Mouse (Mus musculus): ENCODE measurements around the gene Traf7.

Gene Traf7

DNA sequence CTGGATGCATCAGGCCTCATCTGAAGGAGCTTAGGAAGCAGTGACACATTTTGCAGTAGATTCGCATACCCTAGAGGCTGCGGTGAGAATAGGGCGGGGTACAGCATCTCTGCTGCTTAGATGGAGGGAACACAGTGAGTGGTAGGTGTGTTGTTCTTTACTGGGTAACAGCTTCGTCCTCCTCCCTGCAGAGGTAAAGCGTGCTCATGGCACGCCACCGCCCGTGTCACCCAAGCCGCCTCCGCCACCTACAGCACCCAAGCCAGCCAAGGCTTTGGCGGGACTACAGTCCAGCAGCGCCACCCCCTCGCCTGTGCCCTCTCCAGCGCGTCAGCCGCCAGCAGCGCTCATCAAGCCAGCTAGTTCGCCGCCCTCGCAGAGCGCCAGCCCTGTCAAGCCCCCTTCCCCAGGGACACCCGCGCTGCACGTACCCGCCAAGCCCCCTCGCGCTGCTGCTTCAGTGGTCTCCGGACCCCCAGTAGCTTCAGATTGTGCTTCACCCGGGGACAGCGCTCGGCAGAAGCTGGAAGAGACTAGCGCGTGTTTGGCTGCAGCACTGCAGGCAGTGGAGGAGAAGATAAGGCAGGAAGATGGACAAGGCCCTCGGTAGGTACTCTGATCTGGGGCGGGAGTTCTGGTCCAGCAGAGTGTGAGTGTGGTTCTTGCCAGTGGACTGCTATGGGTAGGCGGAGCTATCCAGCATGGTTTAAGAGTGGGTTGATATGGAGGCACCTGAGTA is 21.2 kb downstream of the Traf7 start:
- peak; percentile 20 for DNase-seq (ENCODE audit: low spot score)

DNA sequence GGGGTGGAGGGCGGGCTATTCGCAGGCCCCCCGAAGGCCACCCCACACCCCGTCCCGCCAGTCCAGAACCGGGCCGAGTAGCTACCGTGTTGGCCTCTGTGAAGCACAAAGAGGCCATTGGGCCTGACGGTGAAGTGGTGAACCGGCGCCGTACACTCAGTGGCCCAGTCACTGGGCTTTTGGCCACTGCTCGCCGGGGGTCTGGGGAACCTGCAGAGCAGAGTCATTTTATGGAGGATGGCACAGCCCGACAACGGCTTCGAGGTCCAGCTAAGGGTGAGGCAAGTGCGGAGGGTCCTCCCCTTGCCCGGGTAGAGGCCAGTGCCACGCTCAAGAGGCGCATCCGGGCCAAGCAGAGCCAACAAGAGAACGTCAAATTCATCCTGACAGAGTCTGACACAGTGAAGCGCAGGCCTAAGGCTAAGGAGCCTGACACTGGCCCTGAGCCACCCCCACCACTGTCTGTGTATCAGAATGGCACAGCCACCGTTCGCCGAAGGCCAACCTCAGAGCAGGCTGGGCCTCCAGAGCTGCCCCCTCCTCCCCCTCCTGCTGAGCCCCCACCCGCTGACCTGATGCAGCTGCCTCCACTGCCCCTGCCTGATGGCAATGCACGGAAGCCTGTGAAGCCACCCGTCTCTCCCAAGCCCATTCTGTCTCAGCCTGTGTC is 22.3 kb downstream of the Traf7 start:
- no peak for DNase-seq (ENCODE audit: low spot score)

DNA sequence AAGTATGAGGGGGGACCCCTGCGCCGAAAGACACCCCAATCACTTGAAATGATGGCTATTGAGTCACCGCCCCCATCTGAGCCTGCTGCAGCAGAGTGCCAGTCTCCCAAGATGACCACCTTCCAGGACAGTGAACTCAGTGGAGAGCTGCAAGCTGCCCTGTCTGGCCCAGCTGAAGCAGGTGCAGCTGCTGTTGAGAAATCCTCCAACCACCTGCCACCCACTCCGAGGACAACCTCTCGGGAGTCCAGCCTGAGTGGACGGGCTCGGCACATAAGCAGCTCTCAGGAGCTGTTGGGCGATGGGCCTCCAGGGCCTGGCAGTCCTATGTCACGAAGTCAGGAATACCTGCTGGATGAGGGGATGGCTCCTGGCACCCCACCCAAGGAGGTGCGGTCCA is 23.7 kb downstream of the Traf7 start:
- no peak for DNase-seq (ENCODE audit: low spot score)

DNA sequence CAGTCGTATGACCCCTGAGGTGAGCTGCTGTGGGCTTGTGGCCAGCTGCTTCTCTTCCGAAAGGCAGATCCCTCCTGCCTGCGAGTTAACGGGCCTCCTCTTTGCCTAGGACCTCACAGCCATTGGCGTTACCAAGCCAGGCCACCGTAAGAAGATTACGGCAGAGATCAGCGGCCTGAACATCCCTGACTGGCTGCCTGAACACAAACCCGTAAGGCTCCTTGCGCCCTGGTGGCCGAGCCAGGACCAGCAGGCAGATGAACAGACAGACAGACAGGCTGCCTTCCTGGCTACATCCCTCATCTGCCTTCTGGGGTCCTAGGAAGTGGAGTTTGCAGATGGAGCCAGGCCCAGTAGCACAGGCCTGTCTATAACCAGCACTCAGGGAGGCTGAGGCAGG is 25.5 kb downstream of the Traf7 start:
- DNase-seq (ENCODE audit: low spot score), result no peak

DNA sequence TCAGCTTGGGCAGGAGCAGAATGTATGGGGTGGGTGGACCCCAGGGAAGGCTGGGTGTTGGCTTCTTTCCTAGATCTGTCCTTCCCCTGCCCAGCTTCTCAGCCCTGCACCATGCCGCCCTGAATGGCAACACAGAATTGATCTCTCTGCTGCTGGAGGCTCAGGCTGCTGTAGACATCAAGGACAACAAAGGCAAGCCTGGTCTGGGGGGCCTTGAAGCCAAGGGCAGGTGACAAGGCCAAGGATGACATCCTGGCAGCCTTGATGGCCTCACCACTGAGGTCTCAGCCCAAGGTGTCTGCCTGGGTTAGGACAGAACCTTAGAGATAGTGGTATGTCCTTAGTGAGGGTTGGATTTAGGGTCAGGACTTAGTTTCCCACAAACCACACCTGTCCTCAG is 31.7 kb downstream of the Traf7 start:
- no peak for DNase-seq (ENCODE audit: low spot score)

DNA sequence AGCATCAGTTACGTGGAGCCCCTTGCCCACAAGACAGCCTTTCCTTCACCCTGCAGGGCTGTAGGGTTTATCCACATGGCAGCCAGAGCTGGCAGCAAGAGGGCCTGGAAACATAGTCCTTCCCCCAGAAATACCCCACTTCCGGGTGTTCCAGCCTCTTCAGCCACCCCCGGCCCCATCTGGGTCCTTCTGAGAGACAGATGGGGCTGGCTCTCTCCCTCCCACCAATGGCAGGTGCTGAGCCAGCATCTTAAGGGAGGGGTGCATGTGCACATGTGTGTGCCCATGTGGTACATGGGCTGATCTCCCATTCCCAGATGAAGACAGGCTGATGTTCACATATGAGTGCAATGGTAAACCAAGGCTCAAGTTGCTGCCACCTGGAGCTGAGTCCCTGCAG is 32.3 kb downstream of the Traf7 start:
- no peak for DNase-seq (ENCODE audit: low spot score)

DNA sequence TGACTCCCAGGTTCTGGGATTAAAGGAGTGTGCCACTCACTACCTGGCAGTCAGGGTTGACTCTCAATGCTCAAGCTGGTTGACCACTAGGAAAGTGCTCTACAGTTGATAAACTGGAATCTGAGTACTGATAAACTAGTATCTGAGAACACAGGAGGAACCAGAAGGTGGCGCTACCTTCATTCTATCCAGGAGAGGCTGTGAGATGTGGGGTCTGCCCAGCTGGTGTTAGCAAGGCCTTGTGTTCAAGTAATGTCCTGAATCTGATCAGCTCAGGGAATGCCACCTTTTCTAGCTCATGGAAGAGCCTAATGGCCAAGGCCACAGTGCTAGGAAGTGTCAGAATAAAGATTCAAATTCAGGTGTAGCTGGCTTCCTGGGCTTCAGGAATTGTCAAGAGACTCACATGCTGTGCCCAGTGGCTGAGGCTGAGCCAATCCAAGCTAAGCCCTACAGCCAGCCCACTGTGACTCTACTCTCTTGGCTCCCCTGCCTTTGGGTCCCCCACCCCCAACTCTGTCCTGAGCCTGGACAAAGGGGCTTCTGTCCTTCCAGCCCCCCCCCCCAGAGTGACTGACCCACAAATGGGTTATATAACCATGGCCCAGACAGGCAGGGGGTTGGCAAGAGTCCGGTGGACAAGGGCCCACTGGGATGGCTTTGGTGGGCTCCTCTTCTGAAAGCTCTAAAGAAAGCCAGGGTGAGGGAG is 33.0 kb downstream of the Traf7 start:
- DNase-seq (ENCODE audit: low spot score), result peak; percentile 81

DNA sequence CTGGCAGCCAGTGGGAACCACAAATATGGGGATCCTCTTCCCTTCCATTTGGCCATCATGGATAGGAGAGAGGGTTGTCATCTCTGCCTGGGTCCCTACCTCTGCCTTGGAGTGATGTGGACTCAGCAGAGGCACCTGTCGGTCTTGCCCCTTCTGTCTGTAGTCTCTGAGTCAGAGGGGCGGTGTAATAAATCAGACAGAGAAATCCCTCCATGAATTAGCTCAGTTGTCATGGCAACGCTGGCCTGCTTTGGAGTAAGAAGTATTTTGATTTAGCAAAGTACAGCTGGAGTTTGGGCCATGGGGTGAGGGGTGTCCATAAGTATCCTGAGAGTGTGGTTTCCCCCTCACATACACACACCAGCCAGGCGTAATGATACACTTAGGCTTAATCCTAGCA is 37.3 kb downstream of the Traf7 start:
- DNase-seq (ENCODE audit: low spot score), result peak; percentile 37

DNA sequence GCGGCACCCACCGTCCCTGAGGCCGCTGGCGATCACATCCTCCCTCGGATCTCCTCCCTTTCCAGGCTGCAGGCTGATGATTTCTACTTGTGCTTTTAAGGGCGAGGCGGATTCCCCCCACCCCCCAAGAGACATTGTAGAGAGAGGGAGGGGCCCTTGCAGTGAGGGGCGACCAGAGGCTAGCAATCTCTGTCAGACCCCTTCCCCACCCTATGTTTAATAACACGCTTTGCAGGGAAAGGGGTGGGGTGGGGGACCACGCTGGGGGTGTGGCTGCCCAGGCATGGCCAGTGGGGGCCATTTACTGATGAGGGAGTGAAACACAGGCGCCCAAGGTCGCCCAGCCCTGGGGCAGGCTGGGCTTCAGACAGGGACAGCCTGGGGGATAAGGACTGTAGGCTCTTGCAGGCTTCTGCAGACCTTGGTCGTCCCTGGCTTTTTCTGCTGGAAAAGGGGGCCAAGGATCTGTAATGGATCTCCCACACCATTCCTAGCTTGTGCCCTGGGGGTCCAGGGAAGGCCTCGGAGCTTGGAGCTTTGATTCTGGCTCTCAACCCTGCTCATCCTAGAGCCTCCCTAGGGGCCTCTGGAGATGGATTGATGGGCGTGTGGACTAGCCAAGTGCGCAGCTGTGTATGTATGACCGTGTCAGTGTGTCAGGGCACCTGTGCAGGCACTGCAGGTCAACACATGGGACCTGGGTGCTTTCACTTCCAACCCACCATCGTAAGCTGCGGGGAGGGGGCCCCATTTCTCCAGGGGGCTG is 38.3 kb downstream of the Traf7 start:
- peak; percentile 38 for DNase-seq (ENCODE audit: low spot score)

DNA sequence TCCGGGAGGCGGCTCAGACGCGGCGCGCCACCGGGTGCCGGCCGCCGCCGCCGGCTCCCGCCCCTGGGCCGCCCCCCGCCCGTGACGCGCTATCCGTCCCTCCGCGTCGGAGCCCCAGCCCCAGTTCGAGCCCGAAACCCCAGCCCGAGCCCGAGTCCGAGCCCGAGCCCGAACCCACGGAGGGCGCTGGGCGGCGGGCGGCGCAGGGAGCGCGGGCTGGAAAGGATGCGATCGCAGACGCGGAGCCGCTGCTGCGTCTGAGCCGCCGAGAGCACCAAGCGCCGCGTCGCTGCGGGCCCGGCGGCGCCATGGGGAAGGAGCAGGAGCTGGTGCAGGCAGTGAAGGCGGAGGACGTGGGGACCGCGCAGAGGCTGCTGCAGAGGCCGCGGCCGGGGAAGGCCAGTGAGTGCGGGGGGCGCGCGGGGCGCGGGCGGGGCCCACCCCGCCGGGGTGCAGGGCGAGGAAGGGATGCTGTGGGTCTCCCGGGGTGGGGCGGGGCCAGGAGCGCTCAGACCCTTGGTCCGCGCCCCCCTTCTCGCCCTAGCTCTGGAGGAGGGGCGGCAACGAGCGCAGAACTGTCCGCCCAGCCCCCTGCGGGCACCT is 39.0 kb downstream of the Traf7 start:
- DNase-seq (ENCODE audit: low spot score), result peak; percentile 58

DNA sequence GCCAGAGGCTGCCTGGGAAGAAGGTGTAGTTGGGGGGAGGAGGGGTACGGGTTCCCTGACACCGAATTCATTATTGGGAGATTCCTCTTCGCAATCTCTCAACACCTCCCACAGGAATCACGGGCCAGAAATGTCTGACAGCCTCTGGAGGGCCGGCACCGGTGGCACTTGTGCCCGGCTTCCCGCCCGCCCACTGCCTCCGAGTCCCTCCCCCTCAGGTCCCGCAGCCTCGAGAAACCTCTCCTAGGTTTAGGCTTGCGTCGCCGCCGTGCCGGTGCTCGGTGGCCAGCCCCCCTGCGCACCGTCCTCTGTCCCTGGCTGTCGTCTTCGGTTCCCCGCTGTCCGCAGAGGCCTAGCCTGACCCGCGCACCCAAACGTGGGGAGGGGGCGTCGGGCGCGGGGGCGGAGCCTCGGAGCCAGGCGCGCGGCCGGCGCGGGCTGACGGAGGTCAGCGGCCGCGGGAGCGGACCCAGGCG is 39.5 kb downstream of the Traf7 start, which contains the start of gene Caskin1:
Gene Caskin1, plus strand, starts transcription at position 416 of the 476 bp plus-strand sequence.
- peak; percentile 57 for DNase-seq (ENCODE audit: low spot score)

DNA sequence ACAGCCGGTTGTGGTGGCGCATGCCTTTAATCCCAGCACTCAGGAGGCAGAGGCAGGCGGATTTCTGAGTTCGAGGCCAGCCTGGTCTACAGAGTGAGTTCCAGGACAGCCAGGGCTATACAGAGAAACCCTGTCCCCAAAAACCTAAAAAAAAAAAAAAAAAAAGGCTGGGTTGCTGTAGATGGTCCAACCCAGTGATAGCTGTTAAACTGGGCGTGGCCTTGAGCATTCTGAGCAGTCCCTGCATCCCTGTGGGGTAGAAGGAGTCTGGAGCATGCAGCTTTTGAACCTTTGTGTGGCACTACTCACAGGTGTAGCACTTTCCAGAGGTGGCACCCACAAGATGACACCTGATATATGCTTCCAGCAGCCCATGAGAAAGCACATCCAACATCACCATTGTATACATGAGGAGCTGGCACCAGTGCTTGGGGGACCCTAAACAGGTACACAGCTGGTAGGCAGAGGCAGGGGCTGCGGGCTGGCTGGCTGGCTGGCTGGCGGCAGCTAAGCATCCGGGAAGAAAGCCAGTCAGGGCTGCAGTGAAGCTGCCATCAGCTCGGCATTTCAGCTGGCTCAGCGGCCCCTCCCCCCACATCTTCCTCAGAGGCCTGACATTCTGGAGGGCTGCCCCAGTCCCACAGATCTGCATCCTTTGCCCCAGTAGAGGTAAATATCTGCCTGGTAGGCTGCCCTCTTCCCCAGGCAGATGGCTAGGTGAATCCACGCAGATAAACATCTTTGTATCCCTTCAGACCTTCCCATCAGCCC is 42.5 kb downstream of the Traf7 start:
- no peak for DNase-seq (ENCODE audit: low spot score)

DNA sequence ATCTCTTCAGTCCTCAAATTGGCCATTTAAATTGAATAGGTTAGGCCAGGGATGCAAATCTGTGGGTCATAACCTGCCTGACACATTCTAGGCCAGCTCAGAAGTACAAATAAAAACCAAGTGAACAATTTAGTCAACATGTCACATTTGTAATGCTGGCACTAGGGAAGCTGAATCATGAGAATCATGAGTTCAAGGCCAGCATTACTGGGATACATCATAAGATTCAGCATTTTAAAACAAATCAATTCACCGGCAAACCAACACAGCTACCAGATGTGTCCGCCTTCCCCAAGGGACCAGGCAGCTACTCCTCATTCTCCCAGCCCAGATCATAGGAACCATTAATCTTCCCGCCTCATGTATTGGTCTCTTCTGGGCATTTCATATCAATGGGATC is 44.2 kb downstream of the Traf7 start:
- no peak for DNase-seq (ENCODE audit: low spot score)

DNA sequence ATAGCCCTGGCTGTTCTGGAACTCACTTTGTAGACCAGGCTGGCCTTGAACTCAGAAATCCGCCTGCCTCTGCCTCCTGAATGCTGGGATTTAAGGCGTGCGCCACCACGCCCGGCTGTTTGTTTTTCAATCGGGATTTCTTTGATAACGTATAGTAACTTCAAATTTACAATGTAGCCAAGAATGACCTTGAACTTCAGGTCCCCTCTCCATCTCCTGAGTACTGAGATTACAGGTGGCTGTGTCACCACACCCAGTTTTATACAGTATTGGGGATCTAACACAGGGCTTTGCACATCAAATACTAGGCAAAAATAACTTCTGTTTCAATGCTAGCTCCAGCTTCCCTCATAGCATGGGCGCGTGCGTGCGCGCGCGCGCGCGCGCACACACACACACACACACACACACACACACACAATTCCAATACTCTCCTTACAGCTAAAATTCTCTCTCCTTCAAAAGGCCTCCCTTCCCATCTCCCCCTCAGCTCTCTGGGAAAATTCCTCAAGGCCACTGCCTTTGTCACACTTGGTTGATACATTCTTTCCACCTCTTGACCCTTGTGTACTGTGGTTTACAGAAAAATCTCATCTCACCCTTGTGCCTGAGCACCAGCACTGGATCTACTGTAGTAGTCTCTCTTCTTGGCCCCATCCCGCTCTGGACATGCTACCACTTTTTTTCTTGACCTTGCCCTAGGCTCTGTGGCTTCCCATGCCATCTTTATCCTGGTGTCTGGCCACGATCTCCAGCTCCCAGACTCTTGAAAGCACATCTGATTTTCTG is 46.5 kb downstream of the Traf7 start:
- DNase-seq (ENCODE audit: low spot score), result no peak

DNA sequence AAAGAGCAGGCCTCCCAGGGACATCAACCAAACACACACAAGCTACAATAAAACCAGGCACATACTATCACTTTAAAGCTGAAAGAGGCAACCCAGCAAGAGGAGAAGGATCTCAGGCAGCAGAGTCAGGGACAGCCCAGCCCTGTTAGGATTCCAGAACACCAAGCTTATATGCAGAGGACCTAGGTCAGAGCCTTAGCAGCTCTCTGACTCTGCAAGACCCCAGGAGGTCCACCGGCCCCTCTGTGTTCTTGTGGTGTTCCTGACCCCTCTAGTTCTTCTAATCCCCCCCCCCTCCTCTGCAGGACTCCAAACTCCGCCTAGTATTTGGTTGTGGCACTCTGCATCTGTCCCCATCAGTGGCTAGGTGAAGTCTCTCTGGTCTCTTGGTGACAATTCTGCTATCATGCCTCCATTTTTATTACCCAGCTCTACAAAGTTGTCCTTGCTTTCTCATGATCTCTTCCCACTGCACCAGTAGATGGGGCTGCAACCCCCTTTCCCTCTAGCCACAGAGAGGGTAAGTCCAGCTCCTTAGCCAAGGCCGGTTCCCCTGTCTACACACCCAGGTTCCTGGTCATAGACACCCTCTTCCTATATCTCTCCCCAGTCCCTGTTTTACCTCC is 47.4 kb downstream of the Traf7 start:
- DNase-seq (ENCODE audit: low spot score), result no peak

DNA sequence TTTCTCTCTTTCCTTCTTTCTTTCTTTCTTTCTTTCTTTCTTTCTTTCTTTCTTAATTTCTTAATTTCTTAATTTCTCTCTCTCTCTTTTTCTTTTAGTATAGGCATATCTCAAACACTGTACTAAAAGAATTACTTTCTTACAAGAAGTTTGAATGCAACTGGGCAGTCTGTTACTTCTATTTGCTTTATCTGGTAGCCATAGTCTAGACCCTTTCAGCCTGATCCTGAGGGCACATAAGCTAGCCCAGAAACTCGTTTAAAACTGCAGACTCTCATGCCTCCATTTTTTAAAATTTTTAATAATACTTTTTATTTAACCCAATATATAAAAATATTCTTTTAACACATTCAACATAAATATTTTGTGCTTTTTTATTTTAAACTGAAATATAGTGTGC is 48.3 kb downstream of the Traf7 start:
- no peak for DNase-seq (ENCODE audit: low spot score)

DNA sequence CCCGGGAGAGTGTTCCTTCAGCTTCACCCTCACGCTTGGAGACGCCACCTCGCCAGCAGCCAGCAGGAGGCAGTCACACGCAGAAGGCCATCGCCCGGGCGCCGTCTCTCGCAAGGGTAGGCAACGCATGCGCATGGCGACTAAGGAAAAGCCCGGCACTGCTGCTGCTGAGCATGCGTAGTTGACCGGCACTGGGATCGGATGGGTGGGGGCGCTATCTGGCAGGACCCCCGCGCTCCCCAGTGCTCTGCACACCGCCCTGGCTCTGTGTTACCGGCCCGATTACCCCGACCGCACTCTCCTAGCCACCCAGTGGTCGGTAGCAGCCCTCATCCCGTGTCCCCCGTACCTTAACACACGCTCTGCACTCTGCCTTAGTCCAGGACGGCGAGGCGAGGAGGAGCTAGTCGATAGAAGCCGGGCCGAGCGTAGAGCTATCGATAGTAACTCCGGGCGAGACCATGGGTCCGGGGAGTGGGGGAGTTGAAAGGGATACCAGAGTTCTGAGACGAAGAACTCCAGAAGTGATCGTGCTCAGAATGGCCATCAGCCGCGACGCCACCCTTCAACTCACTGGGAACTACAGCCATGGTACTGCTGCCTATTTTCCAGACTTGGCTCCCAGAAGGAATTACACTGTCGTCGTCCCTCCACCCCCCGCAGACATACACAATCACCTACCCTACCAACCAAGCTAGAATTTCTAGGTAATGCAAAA is 48.9 kb downstream of the Traf7 start, which contains the start of gene Mlst8:
Gene Mlst8, minus strand, starts transcription at position 416 of the 718 bp plus-strand sequence.
- DNase-seq (ENCODE audit: low spot score), result peak; percentile 98

DNA sequence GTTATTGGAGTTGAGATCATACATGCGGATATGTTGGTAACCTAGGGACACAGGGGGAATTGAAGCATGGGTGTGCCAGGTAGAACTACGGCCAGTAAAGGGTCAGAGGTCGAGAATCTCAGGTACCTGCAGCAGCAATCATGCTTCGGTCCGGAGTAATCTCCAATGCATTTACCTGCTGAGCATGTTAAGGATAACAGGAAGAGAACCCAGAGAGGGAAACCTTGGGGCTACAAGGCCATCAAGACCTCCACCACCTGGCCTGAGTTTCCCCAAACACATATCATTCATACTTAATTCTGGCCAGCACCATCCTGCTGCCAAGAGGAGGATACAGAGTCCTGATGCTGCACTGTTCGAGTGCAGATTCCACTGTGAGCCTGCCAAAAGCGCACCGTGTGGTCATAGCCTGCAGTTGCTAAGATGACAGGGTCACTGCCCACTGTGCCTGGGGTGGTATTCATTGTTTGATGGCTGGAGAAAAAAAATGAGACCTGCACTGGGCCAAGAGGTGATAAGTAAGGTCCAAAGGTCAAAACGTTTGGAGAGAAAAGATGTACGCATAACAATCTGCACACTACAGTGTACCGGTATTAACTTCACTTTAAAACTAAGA is 49.6 kb downstream of the Traf7 start:
- no peak for DNase-seq (ENCODE audit: low spot score)

Data from embryo, embryonic 10.5 days (tissue).